Mouse (Mus musculus) layer of hippocampus, postnatal 10 days (tissue): ENCODE measurements at regions not wholly inside any gene's neighbourhood (a gene's known extent, or its start where the extent isn't known, plus 50 kb on each side); places are given as distances from the start of the nearest gene placed in this dataset.
A peak's percentile ranks its signal among the peaks of the same experiment; 100 is the strongest.
"Not testable (repeated sequence)": the region's sequence is repeated elsewhere in the genome, so short reads cannot be mapped to it uniquely, and the experiment has no call there.

ENCODE experiments used
- DNase-seq, 2 experiments: peaks; one replicate each; pipeline ENCODE4 v3.0.0; 2021; ENCODE audit warnings: low spot score in 2 of 2

DNA sequence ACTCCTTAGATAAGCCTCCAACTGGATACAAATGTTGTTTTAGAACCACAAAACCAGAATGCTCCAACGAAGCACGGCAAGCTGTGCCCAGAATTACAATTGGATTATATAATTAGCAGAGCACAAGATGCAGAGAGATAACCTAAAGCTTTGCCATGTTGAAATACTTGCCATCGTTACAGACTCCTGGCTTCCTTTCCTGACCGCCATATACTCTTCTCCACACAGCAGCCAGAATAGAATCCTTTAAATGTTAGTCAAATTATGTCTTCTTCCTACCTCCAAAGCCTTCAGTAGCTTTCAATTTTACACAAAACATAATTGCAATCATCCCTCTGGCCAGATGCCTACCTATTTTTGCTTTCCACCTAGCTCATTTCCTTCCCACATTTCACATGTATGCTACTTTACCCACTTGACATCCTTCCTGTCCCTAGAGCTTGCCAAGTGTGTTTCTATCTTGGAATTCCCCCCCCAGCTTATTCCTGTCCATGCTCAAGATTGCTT, 52.8 kb upstream of the G2e3 start:
- DNase-seq = no peak

DNA sequence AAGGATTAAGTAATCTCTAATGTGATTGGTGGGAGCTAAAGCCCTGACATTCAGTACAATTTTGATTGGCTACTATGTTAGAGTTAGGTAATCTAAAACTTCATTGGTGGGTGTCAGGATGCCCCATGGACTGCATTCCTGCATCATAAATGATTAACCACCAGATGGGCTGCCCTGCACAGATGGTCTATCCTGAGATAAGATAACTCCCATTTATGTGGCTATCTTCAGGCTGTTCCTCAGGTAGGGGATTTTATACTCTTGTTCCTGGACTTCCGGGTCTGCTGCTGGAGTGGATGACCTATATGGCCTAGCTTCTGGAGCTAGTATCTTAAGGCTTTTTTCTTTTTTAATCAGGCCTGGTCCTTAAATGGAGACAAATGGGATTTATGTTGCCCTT, 69.5 kb upstream of the G2e3 start:
- DNase-seq = no peak

DNA sequence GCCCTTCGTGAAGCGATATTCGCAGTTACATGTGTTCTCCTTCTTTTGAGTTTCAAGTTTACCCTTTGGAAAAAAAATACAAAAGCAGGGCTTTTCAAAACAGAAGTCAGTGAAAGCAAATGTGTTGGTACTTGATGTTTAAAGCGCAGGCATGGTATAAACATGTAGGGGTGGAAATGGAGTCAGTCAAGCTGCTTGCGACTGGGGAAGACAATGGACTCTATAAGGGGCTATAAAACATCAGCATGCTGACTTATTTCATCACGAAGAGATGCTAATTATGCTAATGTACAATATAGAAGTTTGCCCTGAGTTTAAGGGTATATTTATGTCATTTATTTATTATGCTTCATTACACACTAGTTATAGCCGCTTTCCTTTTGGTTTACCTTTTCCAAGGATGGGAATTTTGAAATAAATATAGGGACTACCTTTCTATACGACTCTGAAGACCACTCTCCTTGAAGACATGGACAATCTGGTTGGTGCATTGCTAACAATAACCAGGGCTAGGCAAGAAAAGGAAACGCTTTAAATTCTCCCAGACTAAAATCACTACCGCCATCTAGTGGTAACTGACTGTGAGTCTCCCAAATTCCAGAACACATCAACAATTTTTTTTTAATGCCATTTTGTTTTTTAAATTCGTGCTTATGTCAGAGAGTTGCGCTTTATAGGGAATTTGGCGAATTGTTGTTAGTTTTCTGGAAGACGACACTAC, 71.9 kb upstream of the G2e3 start:
- DNase-seq = no peak

DNA sequence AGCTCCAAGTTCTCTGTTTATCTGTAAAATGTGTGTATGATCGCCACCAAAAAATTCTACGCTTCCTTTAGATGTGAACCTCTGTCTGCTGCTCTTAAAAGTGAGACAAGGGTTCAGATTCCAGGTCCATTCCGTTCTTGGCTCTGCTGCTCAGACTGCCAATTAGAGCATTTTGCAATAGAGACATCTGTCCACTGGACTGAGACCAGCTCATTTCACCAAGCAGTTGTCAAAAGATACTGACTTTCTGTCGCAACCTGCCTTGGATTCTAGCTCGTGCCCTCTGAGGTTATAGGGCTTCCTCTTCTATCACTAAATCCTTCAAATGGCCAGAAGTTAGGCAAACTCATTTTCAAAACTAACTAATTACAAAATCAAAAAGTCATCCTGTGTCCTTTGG, 74.4 kb upstream of the G2e3 start:
- peak in 1 of 2 experiments; percentile 28 for DNase-seq

DNA sequence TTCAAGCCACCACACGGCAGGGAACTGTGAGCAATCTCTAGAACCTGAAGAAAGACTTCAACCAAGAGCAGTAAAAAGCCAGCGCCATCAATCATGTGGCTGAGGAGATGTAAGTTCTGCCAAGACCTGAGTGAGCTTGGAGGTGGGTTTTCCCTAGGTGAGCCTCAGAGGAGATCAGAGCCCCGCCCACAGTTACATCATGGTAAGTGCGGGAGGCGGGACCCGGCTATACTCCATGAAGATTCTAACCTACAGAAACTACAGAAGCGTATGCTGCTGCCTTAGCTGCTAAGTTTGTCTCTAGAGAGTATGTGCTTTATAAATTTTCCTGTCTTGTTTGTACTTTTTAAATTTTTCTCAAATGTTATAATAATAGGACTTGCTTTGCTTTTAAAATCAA, 105.0 kb upstream of the G2e3 start:
- DNase-seq = no peak

DNA sequence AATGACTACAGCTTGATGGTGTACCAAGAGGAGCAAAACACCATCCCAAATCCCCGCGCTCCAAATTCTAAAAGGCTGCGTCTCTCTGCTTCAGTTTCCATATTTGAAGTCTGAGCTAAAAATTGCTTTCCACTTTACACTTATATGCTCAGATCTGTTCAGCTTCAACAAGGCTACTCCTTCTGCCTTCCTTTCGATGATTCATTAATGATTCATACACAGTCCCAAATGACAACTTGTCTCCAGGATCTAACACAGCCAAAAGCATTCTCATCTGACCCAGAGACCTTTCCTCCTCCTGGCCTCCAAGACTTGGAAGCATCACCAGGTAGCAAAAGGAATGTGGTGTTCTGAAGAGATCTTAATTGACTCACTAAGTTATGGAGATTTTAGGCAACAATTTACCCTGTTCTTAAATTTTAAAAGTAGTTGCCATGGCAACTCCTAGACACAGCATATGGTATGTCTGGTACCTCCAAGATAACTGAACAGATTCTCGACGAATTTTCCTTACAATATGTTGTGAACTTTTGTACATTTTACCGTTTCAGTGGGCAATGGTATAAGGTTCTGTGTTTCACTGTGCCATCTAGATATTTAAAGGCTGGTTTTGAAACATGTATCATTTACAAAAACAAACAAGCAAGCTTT, 106.6 kb upstream of the G2e3 start:
- peak in 1 of 2 experiments; percentile 17 for DNase-seq

DNA sequence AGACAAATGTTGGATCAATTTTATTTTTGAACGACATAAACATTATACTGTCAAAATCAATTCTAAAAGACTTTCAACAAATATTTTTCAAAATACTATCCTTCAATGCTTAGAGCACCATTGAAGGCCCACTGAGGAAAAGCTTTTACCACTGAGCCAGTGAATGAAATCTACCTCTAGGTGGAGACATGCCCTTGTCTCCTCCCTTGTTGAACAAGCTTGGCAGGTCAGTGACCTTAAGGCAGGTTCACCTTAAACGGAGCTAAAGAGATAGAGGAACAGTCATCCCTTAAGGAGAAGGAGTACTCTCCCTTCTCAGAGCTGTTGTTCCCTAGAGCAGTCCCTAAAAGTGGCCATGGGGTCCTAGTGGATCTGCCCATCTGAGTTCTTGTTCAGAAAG, 136.2 kb upstream of the G2e3 start:
- no peak for DNase-seq

DNA sequence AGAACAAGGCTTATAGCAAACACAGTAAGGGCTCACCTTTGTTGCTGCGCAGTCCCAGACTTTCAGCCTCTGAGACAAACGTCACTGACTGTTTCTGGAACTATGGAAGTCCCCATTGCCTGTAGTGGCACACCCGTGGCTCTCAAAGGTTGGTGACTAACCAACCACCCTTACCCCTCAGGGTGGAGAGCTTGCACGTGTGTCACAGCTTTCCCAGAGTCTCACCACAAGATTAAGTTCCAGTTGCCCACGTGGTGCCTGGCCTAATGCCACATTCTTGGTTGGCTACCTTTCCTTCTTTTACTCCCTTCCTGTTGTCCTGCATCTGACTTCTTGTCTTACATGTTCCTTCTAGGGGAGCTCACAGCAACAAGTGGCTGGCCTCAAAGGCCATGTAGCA, 151.6 kb upstream of the G2e3 start:
- no peak for DNase-seq

DNA sequence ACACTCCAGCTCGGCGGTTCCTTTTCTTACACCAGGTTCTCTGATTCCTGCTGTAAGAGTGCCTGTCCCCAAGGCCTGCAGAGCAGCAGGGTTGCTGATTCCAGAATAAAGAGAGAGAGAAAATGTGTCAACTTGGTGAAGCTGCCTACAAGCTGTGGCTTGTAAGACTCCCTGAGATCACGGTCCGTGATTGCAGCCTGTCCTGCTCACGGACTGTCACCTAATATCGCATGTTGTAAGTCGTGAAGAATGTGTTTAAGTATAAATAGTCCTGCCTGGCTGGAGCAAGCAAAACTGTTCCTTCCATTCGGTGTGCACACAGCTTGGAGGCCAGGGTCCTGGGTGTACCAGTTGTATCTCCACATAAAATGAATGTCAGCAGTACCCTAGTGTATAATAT, 152.7 kb upstream of the G2e3 start:
- peak in 1 of 2 experiments; percentile 16 for DNase-seq

DNA sequence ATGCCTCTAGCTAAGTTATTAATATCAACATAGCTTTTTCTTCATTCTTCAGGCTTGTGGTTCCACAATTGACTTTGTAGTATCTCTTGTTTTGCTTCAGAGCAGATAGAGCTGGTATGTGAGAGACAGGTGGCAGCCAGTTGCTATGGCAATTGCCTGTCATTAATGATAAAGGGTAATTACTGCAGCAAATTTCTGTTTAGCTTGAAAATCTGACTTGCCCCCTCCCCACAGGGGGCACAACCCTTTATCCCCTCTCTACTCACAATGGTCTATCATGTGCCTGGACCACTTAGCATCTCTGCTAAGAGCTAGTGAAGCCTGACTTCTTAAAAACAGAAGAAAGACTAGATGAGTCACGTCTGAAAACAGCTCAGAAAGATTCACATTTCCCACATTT, 157.1 kb upstream of the G2e3 start:
- peak in 1 of 2 experiments; percentile 19 for DNase-seq

DNA sequence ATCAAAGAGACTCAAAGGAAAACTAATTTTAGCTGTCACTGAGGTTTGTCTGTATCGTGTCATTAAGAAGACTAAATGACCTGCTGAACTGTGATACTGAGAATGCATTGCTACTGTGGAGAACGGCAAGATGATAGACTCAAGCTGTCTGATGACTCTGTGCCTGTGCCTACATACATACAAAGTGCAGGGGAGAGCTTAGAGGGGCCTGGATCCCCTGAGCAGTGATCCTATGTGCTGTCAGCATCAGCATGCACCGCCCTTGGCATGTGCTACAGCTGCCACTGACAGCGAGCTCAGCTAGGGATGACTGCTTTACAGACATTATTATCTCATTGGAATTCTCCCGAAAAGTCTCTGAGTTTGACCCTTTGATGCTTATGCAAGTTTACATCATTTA, 157.7 kb upstream of the G2e3 start:
- no peak for DNase-seq

DNA sequence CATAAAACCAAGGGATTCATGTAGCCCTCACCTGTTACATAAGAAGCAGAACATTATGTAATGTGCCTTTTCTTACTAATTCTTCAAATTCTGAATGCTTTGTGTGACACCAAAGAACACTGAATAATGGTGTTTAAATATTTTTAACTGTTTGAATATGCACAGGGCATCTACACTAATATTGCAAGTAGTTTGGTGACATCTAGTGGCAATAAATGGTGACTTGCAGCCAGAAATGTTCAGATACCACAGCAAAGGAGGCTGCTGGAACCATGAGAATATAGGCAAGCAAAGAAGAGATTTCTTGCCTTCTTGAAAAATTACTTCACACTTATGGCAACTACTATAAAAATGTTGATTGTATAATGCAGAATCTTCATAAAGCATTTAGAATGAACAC, 159.6 kb upstream of the G2e3 start:
- peak in 1 of 2 experiments; percentile 37 for DNase-seq

DNA sequence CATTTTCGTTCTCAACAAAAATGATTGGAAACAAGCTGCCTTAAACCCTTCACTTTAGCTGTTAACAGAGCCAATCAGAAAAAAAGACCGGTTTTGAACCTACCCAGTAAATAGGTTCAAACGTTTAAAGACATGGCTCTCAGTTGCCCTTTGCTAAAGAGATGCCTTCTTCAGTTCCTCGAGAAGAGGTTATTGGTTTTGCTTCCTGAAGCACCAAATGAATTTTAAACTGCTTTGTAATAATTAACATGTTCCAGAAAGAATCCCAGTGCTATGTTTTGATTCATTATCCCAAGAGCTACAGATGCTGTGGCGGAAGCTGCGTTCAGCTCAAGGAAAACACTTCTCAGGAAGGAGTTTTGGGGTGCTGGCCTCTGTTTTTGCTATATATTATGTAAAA, 160.1 kb upstream of the G2e3 start:
- DNase-seq = no peak

DNA sequence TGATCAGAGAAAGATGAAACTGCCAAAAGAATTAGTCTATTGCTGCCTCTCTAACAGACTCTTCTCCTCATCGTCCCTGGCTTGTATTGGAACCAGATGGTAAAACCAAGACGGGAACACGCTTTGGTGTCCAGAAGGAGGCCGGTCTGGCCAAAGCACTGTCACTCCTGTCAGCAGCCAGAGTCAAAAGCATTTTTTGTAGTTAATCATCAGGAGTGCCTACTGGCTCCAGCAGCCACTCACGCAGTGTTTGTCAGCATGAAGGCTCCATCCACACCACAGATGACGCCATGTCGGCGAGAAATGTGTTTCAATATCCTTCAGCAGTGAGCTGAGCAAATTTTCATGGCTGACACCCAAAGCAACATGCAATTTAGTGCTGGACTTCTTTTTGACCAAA, 162.1 kb upstream of the G2e3 start:
- peak; percentile 37 to 54 for DNase-seq

DNA sequence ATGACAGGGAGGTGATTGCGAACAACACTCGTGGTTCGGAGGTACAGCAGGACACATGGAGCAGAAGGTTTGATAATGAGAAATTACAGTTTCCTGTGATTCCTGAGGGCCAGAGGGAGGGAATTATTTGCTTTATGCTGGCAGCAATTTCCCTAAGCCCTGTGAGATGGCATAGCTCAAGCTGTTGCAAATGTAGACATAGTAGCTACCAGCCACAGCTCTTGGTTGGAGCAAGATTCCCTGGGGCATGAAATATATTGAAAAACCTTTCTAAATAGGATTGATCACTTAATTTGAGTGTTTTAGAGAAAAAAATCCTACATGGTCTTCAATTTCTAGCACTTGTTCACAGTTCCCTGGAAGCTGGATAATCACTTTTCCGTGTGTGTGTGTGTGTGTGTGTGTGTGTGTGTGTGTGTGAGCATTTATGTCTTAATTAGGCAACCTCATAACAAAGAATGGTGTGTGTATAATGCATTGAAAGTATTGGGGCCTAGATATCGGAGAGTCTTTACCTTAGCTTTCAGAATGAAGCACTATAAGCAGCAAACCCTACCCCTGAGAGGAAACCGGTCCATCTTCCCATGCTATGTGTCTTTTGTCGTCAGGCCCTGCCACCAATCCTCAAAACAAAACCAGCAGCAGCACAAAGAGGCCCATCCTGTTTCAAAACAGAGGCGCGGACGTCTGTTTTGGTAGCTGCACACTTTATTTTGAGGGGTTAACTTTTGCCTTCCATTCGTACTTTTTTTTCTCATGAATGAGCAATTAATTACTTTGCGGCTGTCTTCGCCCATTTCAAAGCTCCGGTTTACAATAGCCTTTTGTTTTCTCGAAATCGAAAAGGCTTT, 172.7 kb upstream of the G2e3 start:
- no peak for DNase-seq

DNA sequence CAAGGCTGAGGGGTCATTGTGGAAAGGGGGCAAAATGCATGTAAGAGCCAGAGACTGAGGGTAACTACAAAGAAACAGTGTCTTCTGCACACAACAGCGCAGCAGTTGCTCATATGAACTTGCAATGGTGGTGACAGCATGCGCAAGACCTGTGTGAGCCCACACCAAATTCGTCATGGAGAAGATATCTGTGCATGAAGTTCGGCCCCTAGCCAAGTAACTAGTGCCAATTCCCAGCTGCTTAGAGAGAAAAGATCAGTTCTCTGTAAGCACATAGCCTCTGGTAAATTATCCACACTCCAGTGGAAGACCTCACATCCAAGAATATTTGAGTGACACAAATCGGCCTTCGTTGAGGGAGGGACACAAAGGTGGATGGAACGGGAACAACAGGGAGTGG, 182.7 kb upstream of the G2e3 start:
- no peak for DNase-seq

DNA sequence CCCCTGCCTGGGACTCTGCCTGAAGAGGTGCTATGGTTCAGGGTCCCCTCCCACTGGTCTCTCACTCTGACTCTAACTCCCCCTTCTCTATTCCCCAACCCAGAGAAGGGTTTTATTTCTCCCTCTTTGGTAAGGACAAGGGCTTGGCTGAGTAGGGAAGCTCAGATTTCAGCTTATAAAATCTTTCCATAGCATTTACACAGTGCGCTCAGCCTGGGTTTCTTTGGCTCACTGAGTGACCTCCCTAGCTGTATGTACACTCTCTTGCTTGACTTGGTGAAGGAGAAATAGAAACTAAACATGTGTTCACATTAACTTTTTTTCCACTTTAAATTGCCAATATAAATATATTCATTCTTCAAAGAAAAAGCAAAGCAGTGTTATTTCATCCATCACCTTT, 186.9 kb upstream of the G2e3 start:
- DNase-seq = no peak

DNA sequence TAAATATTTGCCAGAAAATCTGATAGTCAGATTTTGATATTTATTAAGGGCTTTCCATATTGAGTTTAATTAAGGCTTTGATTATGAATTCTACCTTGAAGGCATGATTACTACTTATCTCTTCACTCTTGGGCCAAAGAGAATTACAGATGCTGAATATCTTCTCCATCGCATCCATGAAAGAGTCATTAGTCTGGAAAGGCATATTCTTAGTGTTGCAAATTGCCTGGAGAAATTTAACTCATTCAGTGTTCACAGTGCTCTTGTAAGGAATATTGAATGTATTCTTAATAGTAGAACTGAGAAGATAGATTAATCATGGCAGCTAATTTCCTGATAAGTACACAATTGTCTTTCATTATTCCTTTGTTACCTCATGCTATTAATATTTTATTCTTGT, 187.7 kb upstream of the G2e3 start:
- no peak for DNase-seq

DNA sequence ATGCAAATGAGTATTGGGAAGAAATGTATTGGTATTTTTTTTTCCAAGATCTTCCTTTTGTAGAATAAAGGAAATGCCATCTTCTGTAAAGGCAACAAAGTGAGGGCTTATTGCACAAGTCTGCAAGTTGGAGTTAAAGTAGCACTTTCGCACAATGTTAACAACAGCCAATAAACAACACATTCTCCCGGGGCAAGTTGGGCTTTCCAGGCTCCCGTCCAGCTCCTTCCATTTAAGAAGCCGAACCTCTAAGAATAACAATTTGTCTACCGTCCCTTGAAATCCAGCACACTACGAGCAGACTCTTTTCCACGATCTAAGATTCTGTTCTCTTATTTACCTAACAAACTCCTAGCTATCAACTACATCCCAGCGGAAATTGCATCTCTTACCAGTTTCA, 199.9 kb upstream of the G2e3 start:
- DNase-seq = no peak

DNA sequence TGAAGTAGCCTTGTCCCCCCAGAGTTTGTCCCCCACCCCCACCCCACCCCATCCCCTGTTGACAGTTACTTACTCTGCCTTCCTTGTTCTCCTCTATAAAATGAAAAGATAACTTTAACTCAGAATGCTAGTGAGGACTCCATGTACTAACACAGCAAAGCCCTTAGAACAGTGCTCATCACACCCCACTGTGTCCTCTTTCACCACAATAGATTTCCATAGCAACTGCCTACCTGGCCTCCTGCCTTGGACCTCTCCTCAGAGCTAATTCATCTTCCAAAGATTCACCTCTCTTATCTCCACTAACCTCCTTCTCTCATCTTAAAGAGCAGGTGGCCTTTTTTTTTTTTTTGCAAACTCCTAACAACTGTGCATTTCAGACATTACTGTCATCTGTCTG, 204.0 kb upstream of the G2e3 start:
- no peak for DNase-seq

DNA sequence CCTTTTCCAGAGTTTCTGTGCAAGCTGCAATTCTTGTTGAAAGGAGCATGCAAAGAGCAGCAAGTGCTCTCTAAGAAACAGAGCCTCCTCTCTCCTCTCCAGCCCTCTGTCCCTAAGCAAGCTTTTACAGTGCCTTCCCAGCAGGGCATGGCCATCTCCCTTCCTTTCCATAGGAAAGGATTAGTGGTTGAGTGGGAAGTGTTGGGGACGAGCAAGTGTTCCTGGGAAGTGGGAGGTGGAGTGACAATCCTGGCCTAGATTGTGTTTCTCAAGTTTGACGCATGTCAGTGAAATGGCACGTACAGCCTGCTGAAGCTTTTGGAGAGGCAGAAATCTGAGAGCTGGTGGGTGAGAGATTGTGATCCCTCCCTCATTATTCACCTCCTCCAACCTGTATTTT, 204.7 kb upstream of the G2e3 start:
- no peak for DNase-seq

DNA sequence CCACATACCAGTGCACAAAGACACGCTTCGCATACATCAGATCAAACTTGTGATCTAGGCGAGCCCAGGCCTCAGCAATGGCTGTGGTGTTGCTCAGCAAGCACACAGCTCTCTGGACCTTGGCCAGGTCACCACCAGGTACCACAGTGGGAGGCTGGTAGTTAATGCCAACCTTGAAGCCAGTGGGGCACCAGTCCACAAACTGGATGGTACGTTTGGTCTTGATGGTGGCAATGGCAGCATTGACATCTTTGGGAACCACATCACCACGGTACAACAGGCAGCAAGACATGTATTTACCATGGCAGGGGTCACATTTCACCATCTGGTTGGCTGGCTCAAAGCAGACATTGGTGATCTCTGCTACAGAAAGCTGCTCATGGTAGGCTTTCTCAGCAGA, 214.2 kb upstream of the G2e3 start:
- not testable (repeated sequence) for DNase-seq
